Mouse (Mus musculus) effector memory CD4-positive, alpha-beta T cell, adult 7 months (primary cell): ENCODE results near the gene Myl3. TPM values are rescaled to one million over a fixed set of nuclear protein-coding genes. Genes with fewer than 3 reads are reported as not detected.

Source experiments
- polyA plus RNA-seq: library from polyadenylated mRNA; unstranded; fragments of 100-300 nt; shearing (Covaris generic); gene quantifications from one replicate; pipeline ENCODE4 v1.2.1, GENCODE M21; 2017

Gene Myl3
- polyA plus RNA-seq, result not detected

GRCm38 (mm10) chr9:110741711-110742294 is at the start of gene Myl3:
Gene Myl3 (plus strand): TSS chr9:110741861.

GRCm38 (mm10) chr9:110746961-110747360 is 5.3 kb downstream of the Myl3 start, which contains the start of gene Pth1r:
Gene Pth1r (minus strand): TSS chr9:110747145.

GRCm38 (mm10) chr9:110797866-110798265 is 56.2 kb downstream of the Myl3 start, which contains the start of gene Prss42:
Gene Prss42 (plus strand): TSS chr9:110798166.

GRCm38 (mm10) chr9:110813789-110814188 is 72.1 kb downstream of the Myl3 start, which contains the start of gene Prss44:
Gene Prss44 (plus strand): TSS chr9:110813994.

Other genes with a start within 250 kb of the Myl3 start
- 30.7 TPM for gene Setd2, start 209.3 kb upstream of the Myl3 start, polyA plus RNA-seq
- 2.5 TPM for gene Nradd, start 117.4 kb upstream of the Myl3 start, polyA plus RNA-seq
- gene Nbeal2, start 87.7 kb upstream of the Myl3 start, polyA plus RNA-seq, result 86.4 TPM
- 200 TPM for gene Ccdc12, start 85.4 kb upstream of the Myl3 start, polyA plus RNA-seq
- gene Pth1r, start 5.3 kb downstream of the Myl3 start, polyA plus RNA-seq, result 0.34 TPM
- not detected for gene Prss42, start 56.3 kb downstream of the Myl3 start, polyA plus RNA-seq
- gene Prss44, start 72.1 kb downstream of the Myl3 start, polyA plus RNA-seq, result 0.91 TPM
- gene Prss43, start 84.8 kb downstream of the Myl3 start, polyA plus RNA-seq, result 0.38 TPM
- not detected for gene Prss45, start 92.7 kb downstream of the Myl3 start, polyA plus RNA-seq
- not detected for gene Prss46, start 102.6 kb downstream of the Myl3 start, polyA plus RNA-seq
- not detected for gene Prss50, start 116.1 kb downstream of the Myl3 start, polyA plus RNA-seq
- 21.2 TPM for gene Als2cl, start 138.0 kb downstream of the Myl3 start, polyA plus RNA-seq
- 0.79 TPM for gene Tmie, start 138.3 kb downstream of the Myl3 start, polyA plus RNA-seq
- not detected for gene Fam240a, start 175.0 kb downstream of the Myl3 start, polyA plus RNA-seq
- 0.88 TPM for gene Tdgf1, start 204.3 kb downstream of the Myl3 start, polyA plus RNA-seq
- not detected for gene Lrrc2, start 209.7 kb downstream of the Myl3 start, polyA plus RNA-seq
- gene Rtp3, start 248.7 kb downstream of the Myl3 start, polyA plus RNA-seq, result not detected